Mouse (Mus musculus): Measurements from ENCODE around the gene Il23a.
"Not testable (repeated sequence)": the region's sequence is repeated elsewhere in the genome, so short reads cannot be mapped to it uniquely, and the experiment has no call there.

DNA sequence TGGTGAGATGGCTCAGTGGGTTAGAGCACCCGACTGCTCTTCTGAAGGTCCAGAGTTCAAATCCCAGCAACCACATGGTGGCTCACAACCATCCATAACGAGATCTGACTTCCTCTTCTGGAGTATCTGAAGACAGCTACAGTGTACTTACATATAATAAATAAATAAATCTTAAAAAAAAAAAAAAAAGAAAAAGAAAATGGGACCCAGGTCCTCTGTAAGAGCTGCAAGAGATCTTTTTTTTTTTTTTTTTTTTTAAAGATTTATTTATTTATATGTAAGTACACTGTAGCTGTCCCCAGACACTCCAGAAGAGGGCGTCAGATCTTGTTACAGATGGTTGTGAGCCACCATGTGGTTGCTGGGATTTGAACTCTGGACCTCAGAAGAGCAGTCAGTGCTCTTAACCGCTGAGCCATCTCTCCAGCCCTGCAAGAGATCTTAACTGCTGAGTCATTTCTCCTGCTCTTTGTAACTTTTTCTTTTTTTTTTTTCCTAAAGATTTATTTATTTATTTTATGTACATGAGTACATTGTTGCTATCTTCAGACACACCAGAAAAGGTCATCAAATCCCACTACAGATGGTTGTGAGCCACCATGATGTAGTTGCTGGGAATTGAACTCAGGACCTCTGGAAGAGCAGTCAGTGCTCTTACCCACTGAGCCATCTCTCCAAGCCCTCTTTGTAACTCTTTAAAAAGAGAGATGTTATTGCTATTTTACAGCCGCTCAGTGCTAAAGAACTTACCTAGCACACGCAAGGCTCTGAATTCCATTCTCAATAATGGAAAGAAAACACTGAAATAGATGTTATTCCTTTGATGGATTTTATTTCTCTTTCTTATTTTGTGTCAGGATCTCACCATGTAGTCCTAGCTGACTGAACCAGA, 34.1 kb upstream of the Il23a start:
- TF ChIP-seq CTCF (IDR thresholded peaks at IDR 0.05; ENCODE audit: low read depth, low read length); POLR2A (IDR thresholded peaks at IDR 0.05; ENCODE audit: borderline replicate concordance, low read depth, low read length): not testable (repeated sequence)
